Mouse (Mus musculus): ENCODE data around the gene Golph3.
A peak's percentile ranks its signal among the peaks of the same experiment; 100 is the strongest.
"Not testable (repeated sequence)": the region's sequence is repeated elsewhere in the genome, so short reads cannot be mapped to it uniquely, and the experiment has no call there.

Gene Golph3

DNA sequence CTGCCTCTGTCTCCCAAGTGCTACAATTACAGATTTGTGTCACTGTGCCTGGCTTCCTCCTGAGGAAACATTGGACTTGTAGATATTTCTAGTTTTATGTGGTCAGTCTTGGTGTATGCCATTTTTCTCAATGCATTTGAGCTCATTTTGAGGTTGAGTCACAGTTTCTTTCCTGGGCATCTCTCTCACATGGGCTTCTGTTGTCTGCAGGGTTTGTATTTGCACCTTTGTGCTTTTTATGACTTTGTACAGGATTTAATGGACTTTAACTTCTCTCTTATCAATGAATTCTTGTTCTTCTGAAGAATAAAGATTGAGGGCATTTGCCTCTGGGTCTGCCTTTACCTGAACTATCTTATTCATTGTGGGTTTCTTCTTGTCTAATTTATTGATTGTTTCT is 36.2 kb downstream of the Golph3 start:
- no peak for DNase-seq (ENCODE audit: low spot score)

DNA sequence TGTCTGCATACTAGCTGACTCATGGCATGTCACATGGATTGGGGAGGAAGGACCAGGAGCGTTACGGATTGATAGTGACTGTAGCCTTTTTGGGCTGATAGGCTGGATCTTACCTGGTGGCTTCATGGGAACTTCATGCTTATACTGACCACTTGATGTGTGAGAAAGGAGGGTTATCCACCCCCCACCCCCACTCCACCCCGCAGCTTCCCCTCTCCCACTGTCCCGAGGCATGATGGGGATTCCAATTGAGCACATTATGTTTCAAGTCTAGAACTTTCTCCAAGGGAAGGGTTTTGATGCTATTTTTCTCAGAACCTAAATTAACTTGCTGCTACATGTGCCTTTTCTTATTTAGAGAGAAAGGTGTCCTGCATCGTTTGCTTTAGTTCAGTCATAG is 37.1 kb downstream of the Golph3 start:
- no peak for DNase-seq (ENCODE audit: low spot score)

DNA sequence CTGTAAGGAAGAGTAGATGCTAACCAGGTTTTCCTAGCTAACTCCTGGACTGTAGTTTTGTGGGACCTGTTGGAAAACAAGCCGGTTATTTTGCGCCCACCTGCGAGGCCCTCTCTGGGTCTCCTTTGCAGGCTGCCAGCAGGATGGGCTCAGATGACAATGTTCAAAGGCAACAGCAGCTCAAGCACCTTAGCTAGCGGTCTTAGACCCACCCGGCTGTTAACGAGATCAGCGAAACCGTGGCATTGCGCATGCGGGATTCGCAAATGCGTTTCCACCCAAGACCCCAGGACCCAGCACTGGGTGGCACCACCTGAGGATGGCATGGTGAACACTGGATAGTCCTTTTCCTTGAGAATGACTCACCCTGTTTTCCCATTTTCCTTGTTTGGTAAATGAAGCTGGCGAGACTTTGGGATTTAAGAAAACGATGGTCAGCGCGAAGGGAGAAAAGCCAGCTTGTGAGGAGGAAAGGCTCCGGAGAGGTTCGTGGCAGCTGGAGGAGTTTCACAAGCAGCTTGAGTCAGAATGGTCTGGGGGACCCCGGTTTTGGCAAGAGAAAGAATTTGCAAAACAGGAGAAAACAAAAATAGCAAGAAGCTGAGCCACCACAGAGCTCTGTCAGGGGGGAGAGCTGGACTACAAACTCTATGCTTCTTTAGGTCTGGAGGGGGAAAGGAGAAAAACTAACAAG is 39.4 kb downstream of the Golph3 start:
- no peak for DNase-seq (ENCODE audit: low spot score)

DNA sequence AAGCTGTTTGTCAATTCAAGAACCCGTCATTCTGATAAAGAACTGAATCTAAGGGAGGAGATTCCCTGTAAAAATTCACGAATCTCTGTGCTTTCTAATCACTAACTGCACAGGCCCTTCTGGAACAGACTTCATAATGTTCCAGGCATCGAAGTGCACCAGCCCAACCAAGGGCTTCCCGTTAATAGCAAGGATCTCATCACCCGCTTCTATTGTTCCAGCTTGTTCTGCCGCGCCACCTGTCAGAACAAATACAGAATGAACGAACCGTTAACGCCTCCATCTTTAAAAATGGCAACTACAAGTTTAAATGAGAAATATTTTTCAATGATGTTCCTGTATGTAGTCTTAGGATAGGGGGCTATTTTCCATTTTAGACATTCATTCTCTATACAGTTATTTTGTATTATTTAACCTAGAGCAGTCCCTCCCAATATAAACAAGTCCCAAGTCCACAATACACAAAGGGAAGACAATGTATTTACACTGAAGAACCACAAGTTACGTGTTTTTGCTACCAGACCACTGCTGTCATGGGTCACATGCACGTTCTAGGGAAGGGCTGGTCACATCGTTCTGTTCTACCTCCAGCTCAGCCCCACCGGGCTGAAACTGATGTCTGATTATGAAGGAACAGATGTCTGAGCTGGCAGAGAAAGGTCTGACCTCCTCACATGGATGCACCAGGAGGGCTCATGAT is 40.9 kb downstream of the Golph3 start:
- no peak for DNase-seq (ENCODE audit: low spot score)

DNA sequence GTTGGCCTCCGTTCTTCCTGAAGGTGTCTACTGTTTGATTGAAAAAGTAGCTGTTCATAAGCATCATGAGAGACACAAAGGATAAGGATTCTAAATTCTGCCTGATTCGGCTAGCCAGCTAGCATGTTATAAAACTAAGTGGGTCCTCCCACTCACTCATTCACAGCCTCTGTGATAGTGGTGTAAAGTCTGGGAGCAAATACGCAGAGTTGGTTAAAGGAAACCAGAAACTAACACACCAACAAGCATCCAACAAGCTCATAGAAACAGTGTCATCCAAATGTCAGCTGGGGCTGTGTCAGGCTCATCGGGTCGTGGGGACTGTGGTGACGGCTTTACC is 41.4 kb downstream of the Golph3 start:
- DNase-seq (ENCODE audit: low spot score), result no peak

DNA sequence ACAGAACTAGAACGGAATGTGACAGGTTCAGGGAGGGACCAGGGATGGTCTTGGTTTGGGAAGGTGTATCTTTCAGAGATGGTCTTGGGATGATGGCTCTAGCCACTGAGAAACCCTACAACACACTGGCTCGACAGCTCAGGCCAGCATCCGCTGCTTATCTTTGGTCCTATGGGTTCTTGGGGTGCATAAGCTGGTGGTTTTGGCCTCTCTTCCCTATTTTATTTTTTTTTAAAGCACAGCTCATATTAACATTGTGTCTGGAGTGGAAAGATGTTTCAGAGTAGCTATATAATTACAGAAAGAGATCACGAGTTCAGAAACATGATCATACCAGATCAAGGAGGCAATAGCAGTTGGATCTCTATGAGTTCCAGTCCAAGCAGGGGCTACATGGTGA is 42.8 kb downstream of the Golph3 start:
- no peak for DNase-seq (ENCODE audit: low spot score)

DNA sequence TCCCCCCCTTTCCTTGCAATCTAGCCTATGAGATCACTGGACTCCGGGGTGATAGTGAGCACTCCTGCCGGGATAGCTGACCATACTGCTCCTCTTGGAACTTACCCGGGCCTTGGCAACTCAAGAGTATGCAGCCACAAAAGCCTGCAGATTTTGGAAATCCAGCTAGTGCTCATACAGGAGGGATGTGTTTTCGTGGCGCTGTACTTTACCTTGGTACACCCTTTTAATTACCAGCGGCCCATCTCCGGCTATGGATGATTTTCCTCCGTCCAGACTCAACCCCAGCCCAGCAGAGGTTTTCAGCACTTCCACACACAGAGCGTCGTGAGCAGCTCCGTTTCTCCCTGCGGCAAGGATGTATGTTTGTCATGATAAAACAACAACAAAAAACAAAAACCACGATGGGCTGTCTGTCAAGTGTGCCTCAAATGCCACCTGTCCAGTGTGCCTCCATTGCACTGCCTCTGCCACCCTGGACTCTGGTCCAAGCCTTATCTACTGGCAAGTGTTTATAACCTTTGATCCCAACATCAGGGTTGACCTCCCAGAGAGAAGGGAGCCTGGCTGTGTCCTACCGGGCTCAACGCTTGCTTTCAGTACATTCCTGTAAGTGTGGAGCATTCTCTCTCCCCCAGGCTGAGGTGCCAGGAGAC is 44.3 kb downstream of the Golph3 start:
- no peak for DNase-seq (ENCODE audit: low spot score)

DNA sequence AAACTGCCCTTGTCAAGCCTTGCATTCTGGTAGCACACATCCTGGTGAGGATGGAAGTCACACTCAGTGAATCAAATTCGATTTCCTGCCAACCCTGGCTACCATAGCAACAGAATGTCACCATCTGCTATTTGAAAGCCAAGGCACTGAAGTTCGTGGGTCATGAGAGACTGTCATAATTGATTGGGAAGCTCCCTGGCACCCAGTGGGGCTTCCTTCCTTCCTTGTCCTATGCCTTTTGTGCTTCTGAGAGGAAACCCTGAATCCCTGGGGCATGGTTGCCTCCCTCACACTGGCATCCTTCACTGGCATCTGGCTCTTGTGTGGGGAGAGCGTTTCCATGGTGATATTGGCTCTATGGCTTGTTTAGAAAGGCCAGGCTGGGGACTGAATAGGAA is 44.8 kb downstream of the Golph3 start:
- no peak for DNase-seq (ENCODE audit: low spot score)

DNA sequence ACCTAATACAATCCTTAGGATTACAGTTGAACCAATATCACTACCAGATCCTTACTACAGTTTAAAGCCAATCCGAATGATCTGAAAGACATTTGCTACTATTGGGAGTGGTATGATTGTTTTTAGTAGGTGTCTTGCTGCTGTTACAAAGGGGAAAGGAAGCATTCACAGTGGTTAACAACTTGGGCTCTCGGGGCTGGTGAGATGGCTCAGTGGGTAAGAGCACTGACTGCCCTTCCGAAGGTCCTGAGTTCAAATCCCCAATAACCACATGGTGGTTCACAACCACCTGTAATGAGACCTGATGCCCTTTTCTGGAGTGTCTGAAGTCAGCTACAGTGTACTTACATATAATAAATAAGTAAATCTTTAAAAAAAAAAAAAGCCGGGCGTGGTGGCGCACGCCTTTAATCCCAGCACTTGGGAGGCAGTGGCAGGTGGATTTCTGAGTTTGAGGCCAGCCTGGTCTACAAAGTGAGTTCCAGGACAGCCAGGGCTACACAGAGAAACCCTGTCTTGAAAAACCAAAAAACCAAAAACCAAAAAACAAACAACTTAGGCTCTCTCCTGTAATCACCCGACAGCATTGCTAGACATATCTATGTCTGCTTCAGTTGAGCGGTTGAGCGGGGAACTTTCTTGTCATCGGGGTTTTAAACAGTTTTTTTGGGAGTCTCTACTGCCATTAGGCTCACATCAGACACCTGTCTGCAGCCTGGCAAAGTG is 45.5 kb downstream of the Golph3 start:
- not testable (repeated sequence) for DNase-seq (ENCODE audit: low spot score)

DNA sequence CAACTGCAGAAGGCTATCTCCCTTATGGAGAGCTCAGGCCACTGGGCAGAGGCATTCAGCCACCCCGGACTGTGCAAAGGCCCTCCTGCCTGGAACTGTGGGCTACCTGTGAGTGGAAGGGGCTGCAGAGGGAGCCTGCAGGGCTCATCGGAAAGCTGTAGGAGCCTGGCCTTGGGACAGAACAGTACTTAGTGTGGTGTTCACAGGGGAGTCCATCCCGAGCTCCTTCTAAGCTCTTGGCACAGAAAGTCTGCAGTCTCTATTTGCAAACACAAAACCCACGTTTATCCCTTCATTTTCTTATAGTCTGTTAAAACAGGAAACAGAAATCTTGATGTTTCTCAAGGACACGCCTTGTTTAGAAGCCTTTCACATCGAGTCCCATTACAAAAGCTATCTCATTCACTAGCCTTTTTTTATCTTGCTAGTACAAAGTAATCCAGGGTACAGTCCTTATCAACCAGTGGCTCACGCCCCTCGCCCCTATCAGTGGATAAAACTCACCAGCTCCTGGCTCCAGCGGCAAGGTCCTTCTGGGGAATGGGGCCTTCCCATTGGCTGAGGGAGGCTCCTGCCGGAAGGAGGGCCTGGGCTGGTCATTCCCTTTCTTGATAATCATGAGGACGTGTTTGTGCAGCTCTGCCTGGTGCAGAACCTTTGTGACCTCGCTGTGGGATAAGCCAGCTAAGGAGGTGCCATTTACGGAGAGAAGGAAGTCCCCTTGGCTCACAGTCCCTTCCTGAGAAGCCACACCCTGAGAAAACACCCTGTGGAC is 46.2 kb downstream of the Golph3 start:
- DNase-seq (ENCODE audit: low spot score), result no peak

DNA sequence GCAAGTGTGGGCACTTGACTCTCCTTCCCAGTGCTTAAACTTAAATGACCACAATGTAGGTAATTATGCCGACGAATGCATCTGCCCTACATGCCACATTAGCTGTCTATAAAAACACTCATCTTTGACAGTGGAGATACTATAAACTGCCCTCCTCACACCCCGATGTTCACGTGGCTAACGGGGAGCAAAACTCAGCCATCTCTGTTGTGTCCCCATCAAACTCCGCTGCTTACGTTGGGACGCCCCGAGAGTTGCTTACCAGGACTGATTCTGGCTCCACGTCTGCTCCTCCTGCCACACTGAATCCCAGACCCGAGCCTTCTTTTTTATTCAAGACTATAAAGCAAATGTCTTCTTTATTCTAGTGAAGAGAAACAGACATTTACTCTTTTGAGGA is 47.1 kb downstream of the Golph3 start:
- no peak for DNase-seq (ENCODE audit: low spot score)

DNA sequence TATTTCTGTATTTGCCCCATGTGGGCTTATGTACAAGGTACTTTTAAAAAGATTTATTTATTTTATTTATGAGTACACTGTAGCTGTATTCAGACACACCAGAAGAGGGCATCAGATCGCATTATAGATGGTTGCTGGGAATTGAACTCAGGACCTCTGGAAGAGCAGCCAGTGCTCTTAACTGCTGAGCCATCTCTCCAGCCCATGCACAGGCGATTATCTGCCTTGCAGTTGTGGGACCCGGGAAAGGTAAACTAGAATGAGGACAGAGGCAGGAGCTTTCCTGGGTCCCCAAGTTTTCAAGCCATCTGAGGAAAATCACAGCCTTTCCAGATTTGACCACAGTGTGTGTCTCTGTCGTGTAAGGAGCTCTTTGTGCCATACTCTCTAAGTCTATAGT is 47.6 kb downstream of the Golph3 start:
- DNase-seq (ENCODE audit: low spot score), result no peak

DNA sequence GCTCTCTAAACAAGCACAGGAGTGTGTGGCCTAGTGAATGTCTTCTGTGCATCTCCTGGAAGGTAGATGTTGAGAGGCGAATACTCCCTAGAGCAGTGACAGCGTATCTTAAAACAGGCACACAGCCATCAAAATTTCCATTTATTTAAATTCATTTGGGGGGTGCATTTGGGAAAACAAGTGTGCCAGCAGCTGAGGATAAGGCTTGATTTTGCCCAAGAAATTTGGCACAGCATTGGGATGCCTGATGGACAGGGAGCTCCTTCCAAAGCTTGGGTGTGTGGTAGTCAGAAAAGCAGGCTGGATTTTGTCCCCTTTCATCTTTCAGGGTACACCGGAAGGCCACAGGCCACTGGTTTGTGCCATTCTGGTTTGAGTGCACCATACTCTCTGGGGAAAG is 48.8 kb downstream of the Golph3 start:
- no peak for DNase-seq (ENCODE audit: low spot score)

DNA sequence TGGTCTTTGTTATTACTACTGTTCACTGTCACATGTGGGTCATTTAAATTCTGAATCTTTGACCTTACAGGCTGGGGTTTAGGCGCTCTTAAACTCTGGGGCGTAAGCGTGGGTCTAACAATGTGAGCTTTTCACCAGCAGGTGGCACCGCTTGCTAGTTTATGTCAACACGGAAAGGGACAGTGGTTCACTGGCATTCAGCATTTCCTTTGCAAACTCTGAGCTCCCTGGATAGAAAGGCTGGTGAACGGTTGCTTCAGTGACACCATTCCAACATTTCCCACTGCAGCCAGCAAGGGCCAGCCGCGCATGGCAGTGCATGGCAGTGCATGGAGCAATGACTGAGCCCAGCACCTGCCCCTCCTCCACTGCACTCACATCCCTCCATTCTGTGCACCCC is 49.9 kb downstream of the Golph3 start:
- peak; percentile 63 for DNase-seq (ENCODE audit: low spot score)

DNA sequence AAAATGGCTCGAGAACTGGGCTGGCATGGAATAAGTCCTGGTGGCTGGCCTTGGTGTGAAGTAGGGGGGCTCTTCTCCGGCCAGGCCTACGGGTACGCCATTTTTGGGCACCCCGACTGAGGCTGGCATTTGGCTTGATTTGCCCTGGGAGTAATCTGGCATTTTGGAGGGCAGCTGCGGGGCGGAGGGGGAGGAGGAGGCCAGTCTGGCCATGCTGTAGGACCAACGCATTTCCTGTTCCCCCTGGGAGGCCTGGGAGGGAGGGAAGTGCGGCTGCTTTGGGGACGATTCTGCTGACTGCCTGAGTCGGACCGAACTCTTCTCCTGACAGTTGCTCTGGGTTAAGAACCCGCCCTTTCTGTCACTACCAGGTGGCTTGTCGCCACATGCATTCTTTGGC is 52.2 kb downstream of the Golph3 start:
- DNase-seq (ENCODE audit: low spot score), result no peak

DNA sequence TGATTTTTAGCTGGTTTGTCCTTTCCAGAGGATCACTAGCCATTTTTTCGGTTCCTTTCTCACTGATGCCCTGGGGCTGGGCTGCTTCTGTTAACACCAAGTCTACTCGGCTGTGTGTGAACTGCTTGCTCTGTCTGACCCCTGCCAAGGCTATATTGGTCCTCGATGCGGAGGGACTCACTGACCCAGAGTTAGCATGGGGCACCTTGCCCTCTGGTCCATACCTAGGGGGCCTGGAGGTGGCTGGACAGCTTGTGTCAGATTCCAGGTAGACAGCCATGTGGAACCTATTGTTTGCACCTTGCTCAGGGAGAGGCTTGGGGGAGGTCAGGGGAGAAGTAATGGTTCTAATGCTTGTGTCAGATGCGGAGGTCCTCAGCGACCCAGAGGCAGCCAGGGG is 52.7 kb downstream of the Golph3 start:
- no peak for DNase-seq (ENCODE audit: low spot score)

DNA sequence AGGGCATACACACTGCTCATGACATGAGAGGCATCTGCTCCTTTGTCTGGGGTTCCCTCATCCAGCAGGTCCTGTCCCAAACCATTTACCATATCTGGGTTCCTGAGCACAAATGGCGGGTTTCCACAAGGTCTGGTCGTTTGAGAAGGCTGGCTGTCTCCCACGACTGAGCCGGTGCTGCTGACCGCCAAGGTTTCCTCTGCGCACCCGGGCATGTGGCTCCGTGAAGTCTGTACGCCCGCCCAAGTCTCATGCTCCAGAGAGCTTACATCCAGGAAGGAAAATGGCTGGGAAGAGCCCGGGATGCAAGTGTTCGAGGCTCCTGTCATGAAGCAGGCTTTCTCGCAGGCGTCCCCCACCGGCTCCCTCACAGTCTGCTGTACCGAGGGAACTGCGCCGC is 53.7 kb downstream of the Golph3 start:
- DNase-seq (ENCODE audit: low spot score), result no peak

DNA sequence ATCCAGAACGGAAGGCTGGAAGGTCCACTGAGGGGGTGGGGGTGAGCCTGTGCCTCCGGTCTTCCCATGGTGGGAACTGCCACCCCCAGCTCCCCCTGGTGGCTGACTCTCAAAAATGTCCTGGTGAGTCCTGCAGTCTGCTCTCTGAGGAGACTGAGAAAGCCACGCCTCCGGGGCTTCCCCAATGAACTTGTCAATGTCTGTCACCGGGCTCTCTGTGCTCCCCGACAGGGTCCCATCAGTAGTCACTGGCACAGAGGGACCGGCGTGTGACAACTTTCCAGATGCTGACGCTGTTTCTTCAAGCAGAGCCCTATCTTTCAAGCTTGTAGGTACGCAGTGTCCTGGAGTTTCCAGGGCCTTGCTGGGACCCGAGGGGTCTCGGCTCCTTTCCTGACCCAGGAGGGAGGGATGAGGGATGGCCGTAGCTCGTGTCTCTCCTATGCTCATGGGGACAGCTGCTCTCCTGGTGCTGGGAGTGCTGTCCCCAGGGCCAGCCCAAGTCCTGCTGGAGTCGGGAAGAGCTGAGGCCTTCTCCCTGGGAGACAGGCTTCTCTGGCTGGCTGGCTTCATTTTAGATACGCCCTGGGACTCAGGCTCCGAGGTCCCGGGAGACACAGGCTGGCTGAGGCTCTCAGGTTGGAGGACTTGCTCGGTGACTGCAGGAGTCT is 54.5 kb downstream of the Golph3 start:
- peak; percentile 68 for DNase-seq (ENCODE audit: low spot score)

DNA sequence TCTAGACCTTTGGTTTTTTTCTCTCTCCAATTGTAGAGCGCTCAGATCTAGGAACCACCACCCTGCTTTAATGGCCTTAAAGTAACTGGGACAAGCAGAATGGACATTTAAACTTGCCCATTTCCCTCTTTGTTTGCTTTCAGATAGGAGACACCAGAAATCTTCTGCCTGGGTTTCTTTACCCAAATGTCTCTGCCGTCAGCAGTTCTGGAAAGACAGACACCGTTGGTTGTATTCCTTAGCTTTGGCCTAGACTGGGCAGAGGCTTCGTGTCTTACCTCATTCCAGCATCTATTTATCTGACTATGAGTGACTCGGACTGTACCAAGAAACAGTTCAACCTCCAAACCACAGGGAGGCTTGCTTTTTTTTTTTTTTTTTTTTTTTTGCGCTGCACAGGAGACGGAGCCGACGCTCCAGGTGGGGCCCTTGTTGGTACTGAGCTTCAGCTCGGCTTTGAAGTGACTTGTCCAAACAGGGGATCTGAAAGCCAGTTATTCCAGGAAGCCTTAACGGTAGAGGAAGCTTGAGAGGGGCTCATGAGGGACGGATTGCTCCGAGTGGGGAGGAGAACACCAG is 55.3 kb downstream of the Golph3 start:
- DNase-seq (ENCODE audit: low spot score), result no peak

DNA sequence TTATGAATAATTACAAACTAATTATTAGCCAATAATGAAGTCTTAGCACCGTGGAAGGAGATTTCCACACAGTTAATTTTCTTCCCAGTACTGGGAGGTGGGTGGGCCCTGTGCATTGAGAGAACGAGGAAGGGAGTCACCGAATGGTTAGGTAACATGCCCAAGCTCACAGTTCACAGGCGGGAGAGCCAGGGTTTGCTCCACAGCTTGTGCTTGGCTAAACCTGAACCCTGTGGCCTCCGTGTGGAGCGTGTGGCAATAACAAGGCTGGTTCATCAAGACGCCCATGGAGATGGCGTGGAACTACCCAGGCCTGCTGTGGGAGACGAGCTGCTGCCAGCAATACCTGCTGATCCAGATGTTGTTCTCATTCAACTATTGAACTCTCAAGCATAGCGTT is 56.5 kb downstream of the Golph3 start:
- no peak for DNase-seq (ENCODE audit: low spot score)

DNA sequence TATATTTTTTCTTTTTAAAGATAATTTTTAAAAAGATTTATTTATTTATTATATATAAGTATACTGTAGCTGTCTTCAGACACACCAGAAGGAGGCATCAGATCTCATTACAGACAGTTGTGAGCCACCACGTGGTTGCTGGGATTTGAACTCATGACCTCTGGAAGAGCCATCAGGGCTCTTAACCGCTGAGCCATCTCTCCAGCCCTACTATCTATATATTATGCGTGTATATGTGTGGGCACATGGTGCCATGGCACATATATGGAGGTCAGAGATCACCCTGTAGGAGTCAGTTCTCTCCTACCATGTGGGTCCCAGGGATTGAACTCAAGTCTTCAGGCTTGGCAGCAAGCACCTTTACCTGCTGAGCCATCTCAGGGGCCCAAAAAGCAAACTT is 58.8 kb downstream of the Golph3 start:
- DNase-seq (ENCODE audit: low spot score), result no peak
